Mouse (Mus musculus): ENCODE data around the gene Rrp7a.

GRCm38 (mm10) chr15:83154309-83154708, 31.7 kb upstream of the Rrp7a start:
- TF ChIP-seq CTCF (IDR thresholded peaks at IDR 0.05; ENCODE audit: extremely low read depth, insufficient read depth, insufficient read length, insufficient replicate concordance) (no peak), POLR2A (IDR thresholded peaks at IDR 0.05; ENCODE audit: low read depth, low read length) (no peak)
